Mouse (Mus musculus) midbrain, postnatal 0 days (tissue): Measurements from ENCODE around the gene Rmdn3. TPM values are rescaled to one million over a fixed set of nuclear protein-coding genes. Genes with fewer than 3 reads are reported as not detected.
A peak's percentile ranks its signal among the peaks of the same experiment; 100 is the strongest.

Experiments used
- ATAC-seq: fragments of 200-750 bp; cut with Nextera tagmentation; 2 replicates; pipeline ENCODE4 v1.8.0; 2017; ENCODE audit warnings: moderate number of reproducible peaks, mild to moderate bottlenecking, moderate TSS enrichment, moderate library complexity; ENCODE audit not compliant: low FRiP score
- DNase-seq: peaks from one replicate; pipeline ENCODE4 v3.0.0-alpha.2; 2015; ENCODE audit warnings: low spot score
- H3K27ac ChIP-seq: fragments of 300-500 bp; sonication (generic); 2 replicates; pipeline ENCODE4 v1.5.1; 2014; ENCODE audit warnings: low read depth, mild to moderate bottlenecking, low read length, mixed read lengths
- H3K27me3 ChIP-seq: fragments of 300-500 bp; sonication (generic); 2 replicates; pipeline ENCODE4 v1.6.1; 2014; ENCODE audit warnings: low read length, control low read depth, mixed read lengths; ENCODE audit not compliant: insufficient read depth
- H3K36me3 ChIP-seq: fragments of 300-500 bp; sonication (generic); 2 replicates; pipeline ENCODE4 v1.6.1; 2014; ENCODE audit warnings: low read length, control low read depth, mixed read lengths; ENCODE audit not compliant: insufficient read depth
- H3K4me1 ChIP-seq: fragments of 300-500 bp; sonication (generic); 2 replicates; pipeline ENCODE4 v1.6.1; 2014; ENCODE audit warnings: mild to moderate bottlenecking, control low read depth, antibody characterized with exemption, low read length, mixed read lengths; ENCODE audit not compliant: insufficient read depth
- H3K4me2 ChIP-seq: fragments of 300-500 bp; sonication (generic); 2 replicates; pipeline ENCODE4 v1.6.1; 2014; ENCODE audit warnings: low read depth, mild to moderate bottlenecking, low read length, mixed read lengths; ENCODE audit not compliant: poor library complexity, severe bottlenecking
- H3K4me3 ChIP-seq: fragments of 300-500 bp; sonication (generic); 2 replicates; pipeline ENCODE4 v1.5.1; 2014; ENCODE audit warnings: low read depth, mild to moderate bottlenecking, low read length, moderate library complexity
- H3K9ac ChIP-seq: fragments of 300-500 bp; sonication (generic); replicated peaks from 2 replicates; pipeline ENCODE4 v1.6.1; 2014; ENCODE audit warnings: mild to moderate bottlenecking, low read length, moderate library complexity, mixed read lengths; ENCODE audit not compliant: poor library complexity, severe bottlenecking
- H3K9me3 ChIP-seq: fragments of 300-500 bp; sonication (generic); 2 replicates; pipeline ENCODE4 v1.6.1; 2016; ENCODE audit warnings: low read length, control low read depth
- CTCF ChIP-seq: IDR thresholded peaks from 2 replicates; pipeline ENCODE4 v1.5.1; 2016; ENCODE audit warnings: antibody characterized with exemption, mild to moderate bottlenecking
- WGBS: fragments of 180-500 bp; shearing (Covaris S2); extraction: QIAGEN DNeasy Blood & Tissue Kit; methylation state at CpG from one replicate; pipeline ENCODE4 v1.1.7; 2014; 5-methylcytosine and 5-hydroxymethylcytosine counted together
- polyA plus RNA-seq: library from polyadenylated mRNA; unstranded; fragments of >200 nt; fragmentation: Nextera tagmentation; extraction: Ambion mirVana; gene quantifications from 2 replicates; pipeline ENCODE4 v1.2.1, GENCODE M21; 2015
- total RNA-seq: library from RNA; depleted of rRNA; stranded (reverse); fragments of >200 nt; gene quantifications from 2 replicates; pipeline ENCODE4 v1.2.3, GENCODE M21; 2014

Gene Rmdn3
- total and polyA plus RNA-seq, 2 experiments from 2014 or later = 34.8 to 43.1 TPM

DNA sequence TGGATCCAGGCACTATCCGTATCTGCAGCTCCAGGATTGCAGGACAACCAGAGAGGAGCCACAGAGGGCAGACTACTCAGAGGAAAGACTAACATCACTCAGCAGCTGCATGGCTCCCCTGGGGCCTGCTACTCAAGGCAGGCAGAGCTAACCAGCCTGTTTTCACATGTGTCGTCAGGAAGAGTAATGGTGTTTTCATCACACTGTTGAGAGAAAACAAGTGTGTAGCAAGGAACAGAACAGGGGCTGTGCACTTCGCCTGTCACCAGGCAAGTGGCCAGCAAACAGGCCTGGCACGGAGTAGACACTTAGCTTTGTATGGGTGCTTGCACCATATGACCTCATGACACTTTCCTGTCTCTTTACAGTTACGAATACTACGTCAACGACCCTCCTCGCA is 14.7 kb upstream of the Rmdn3 start:
- H3K36me3 ChIP-seq = peaks cover 9% of the 10 kb centered on the region
- H3K9me3 ChIP-seq = no peaks in the 10 kb centered on the region
- H3K4me3 ChIP-seq = no peak overlapping the region
- H3K27ac ChIP-seq = no peak overlapping the region
- no peak overlapping the region for H3K4me2 ChIP-seq
- TF ChIP-seq CTCF = no peak
- H3K27me3 ChIP-seq = no peaks in the 10 kb centered on the region
- no peaks in the 10 kb centered on the region; the same call in 1 of the 2 replicates for H3K4me1 ChIP-seq
- H3K9ac ChIP-seq = no peak overlapping the region
- 81% methylated on average over 8 of the region's 8 CpGs for WGBS
- no peak for ATAC-seq
- DNase-seq = no peak

DNA sequence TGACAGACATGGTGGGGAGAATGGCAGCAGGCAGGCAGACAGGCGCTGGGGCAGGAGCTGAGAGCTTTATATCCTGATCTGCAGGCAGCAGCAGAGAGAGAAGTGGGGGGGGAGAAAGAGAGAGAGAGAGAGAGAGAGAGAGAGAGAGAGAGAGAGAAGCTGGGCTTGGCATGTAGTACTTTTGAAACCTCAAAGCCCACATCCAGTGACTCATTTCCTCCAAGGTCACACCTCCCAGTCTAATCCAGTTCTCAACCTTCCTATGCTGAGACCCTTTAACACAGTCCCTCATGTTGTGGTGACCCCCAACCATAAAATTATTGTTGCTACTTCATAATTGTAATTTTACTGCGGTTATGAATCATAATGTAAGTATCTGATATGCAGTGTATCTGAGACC is 13.4 kb upstream of the Rmdn3 start:
- Histone ChIP-seq H3K4me2 (no peak overlapping the region), H3K27ac (no peak overlapping the region), H3K36me3 (peaks cover 3% of the 10 kb centered on the region), H3K27me3 (peaks cover 5% of the 10 kb centered on the region; the same call in 1 of the 2 replicates), H3K9ac (no peak overlapping the region), H3K4me3 (no peak overlapping the region), H3K4me1 (no peaks in the 10 kb centered on the region; the same call in 1 of the 2 replicates), H3K9me3 (no peaks in the 10 kb centered on the region)
- no peak for DNase-seq
- no peak for ATAC-seq
- WGBS = 90% methylated on average over 2 of the region's 2 CpGs
- TF ChIP-seq CTCF = no peak

DNA sequence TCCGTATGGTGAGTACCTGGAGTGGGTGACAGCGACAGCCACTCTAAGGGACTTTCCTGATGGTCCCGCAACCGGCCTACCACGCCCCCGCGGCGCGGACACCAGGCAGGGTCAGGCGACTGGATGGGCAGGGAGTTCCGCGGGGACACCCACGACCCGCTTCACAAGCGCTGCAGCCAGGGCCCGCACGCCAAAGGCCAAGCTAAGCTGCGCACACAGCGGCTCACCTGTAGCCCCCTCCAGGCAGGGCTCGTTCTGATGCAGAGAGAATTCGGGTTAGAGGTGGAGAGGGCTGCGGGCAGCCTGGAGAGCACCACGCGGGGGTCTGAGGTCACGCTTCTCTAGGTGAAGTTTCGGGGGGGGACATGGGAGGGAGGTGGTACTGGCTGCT is 11.0 kb upstream of the Rmdn3 start:
- H3K9me3 ChIP-seq = no peaks in the 10 kb centered on the region
- H3K9ac ChIP-seq = peak overlapping the region; percentile 24; the same call in 1 of the 2 replicates
- TF ChIP-seq CTCF = no peak
- peaks cover 5% of the 10 kb centered on the region; the same call in 1 of the 2 replicates for H3K27me3 ChIP-seq
- no peaks in the 10 kb centered on the region; the same call in 1 of the 2 replicates for H3K4me1 ChIP-seq
- DNase-seq (no peak), ATAC-seq (peak; percentile 29; the same call in 1 of the 2 replicates)
- WGBS = 4% methylated on average over 26 of the region's 26 CpGs
- no peaks in the 10 kb centered on the region for H3K36me3 ChIP-seq
- H3K27ac ChIP-seq = no peak overlapping the region
- peak overlapping the region; percentile 47 for H3K4me3 ChIP-seq
- peak overlapping the region; percentile 97 for H3K4me2 ChIP-seq

DNA sequence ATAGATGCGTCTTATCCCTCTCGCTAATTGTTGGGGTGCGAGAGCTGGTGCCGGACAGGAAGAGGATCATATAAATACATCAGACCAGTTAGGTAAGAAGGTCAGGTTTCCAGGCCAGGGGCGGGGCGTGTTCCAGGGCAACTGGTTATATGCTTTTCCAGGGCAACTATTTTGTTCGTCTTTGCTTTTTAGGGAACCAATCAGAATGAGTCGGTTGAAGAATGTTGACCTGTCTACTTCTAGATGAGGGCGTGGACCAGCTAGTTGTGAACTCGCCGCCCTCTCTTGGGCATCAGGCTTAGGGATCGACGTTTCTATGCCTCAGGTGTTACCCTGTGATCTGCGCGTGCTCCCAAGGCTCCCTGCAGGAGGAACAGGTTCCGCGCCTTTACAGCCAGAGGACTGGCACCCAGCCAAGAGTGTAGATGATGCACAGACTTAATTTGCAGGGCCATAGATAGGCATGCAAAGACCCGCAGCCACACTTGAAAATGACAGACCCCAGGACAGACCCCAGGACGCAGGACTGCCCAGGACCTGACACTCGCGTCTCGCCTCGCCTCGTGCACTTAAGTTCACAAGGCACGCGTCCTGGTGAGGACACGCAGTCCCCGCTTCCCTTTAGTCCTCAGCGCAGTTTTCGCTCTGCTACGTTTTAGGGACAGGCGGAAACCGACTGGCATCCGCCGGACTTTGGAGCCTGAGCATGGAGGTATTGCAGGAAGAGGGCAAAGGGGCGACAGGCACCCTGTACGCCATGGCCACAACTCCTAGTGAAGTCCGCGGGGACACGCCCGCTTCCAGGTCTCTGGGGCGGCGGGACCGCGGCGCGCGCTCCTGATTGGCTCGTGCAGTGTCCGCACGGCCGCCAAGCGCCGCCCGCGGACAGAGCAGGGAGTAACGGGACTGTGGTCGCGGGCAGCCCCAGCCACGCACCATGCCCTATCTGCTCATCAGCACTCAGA is 10.3 kb upstream of the Rmdn3 start, which contains the start of gene Gchfr:
Gene Gchfr, plus strand, starts transcription at position 873 of the 965 bp plus-strand sequence.
- under 1% methylated on average over 60 of the region's 60 CpGs for WGBS

DNA sequence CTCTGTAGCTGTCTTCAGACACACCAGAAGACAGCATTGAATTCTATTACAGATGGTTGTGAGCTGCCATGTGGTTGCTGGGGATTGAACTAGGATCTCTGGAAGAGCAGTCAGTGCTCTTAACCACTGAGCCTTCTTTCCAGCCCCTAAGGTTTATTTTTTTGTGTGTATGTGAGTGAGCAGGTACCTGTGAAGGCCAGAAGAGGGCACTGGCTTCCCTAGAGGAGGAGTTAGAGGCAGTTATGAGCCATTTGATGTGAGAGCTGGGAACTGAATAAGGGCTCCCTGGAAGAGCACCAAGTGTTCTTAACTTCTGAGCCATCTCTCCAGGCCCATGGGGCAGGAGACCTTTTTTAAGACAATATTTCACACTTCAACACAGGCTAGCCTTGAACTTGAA is 8.6 kb upstream of the Rmdn3 start:
- no peak overlapping the region for H3K27ac ChIP-seq
- ATAC-seq = no peak
- H3K9ac ChIP-seq = no peak overlapping the region
- TF ChIP-seq CTCF = no peak
- DNase-seq = no peak
- no peaks in the 10 kb centered on the region for H3K9me3 ChIP-seq
- H3K4me1 ChIP-seq = no peaks in the 10 kb centered on the region; the same call in 1 of the 2 replicates
- H3K4me2 ChIP-seq = no peak overlapping the region
- peaks cover 5% of the 10 kb centered on the region; the same call in 1 of the 2 replicates for H3K27me3 ChIP-seq
- H3K4me3 ChIP-seq = no peak overlapping the region
- no peaks in the 10 kb centered on the region for H3K36me3 ChIP-seq

More for the DNA sequence above, 10.3 kb upstream of the Rmdn3 start, which contains the start of gene Gchfr:
- peak; percentile 29; the same call in 1 of the 2 replicates for TF ChIP-seq CTCF
- peak within 1 kb of the TSS; percentile 47 for H3K4me3 ChIP-seq
- no peaks in the 10 kb centered on the region for H3K36me3 ChIP-seq
- ATAC-seq = peak; percentile 69
- H3K27me3 ChIP-seq = peaks cover 5% of the 10 kb centered on the region; the same call in 1 of the 2 replicates
- H3K27ac ChIP-seq = no peak within 1 kb of the TSS
- H3K4me1 ChIP-seq = no peaks in the 10 kb centered on the region; the same call in 1 of the 2 replicates
- peak; percentile 51 for DNase-seq
- H3K9me3 ChIP-seq = no peaks in the 10 kb centered on the region
- peak within 1 kb of the TSS; percentile 97 for H3K4me2 ChIP-seq
- peak within 1 kb of the TSS; percentile 24; the same call in 1 of the 2 replicates for H3K9ac ChIP-seq

DNA sequence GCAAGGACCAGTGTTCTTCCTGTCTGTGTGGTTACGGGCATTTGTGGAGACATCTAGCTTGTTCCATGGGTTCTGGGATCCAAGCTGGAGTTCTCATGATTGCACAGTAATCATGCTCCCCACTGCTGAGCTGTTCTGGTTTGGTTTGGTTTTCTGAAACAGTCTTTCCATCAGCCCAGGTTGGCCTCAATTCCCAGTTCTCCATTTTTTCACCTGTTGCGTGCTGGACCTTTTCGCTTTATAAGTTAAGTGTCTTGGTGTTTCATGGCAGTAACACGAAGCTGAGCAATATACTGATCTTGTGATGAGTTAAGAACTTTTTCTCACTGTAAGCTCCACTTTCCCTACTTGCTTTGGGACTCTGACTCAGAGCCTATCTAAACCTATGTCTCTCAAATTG is 7.2 kb upstream of the Rmdn3 start:
- no peak for DNase-seq
- H3K9ac ChIP-seq = no peak overlapping the region
- no peak for TF ChIP-seq CTCF
- H3K9me3 ChIP-seq = no peaks in the 10 kb centered on the region
- 89% methylated on average over 4 of the region's 4 CpGs for WGBS
- no peak overlapping the region for H3K4me2 ChIP-seq
- no peaks in the 10 kb centered on the region for H3K36me3 ChIP-seq
- no peak overlapping the region for H3K27ac ChIP-seq
- no peak overlapping the region for H3K4me3 ChIP-seq
- no peak for ATAC-seq
- peaks cover 5% of the 10 kb centered on the region; the same call in 1 of the 2 replicates for H3K27me3 ChIP-seq
- H3K4me1 ChIP-seq = no peaks in the 10 kb centered on the region; the same call in 1 of the 2 replicates
